Mouse (Mus musculus): ENCODE measurements around the gene Ubqln2.

DNA sequence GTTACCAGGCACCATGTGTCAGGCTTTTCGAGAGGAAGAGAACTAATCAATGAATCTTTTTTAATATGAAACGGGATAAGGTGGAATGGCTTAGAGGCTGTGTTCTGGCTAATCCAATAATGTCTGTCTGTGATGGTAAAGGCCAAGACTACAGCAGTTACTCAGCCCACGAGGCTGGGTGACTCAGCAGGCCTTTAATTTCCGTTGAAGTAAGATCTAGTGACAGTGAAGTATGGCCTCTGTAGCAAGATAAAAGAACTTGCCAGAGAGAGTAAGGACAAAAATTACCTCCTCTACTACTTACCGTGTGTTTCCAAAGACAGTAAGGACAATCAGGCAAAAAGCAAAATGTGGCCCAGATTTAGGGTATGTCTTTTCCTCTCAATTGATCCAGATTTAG, 46.1 kb upstream of the Ubqln2 start:
- TF ChIP-seq EP300 (IDR thresholded peaks at IDR 0.05; ENCODE audit: low read depth) = no peak
- TF ChIP-seq CTCF (IDR thresholded peaks at IDR 0.05; ENCODE audit: low read depth) = no peak
